ENCODE assay signal across 8 mouse cellular contexts in genomic region chr2:27539336-27539735, GRCm38 (mm10). TPM values are rescaled to one million over a fixed set of nuclear protein-coding genes. Genes with fewer than 3 reads are reported as not detected.
DNase-seq lines count a peak whose midpoint lies in the region; ATAC-seq and TF ChIP-seq lines count a peak whose summit lies in the region.

No protein-coding gene starts in this region.

- ATAC-seq in midbrain, embryonic 14.5 days (ENCODE audit: low FRiP score, low TSS enrichment), result no peak
- no peak for ATAC-seq in granulocyte monocyte progenitor cell, adult 5-6 weeks (replicated peaks; ENCODE audit: poor library complexity, severe bottlenecking)

- H3K4me2 ChIP-seq in midbrain, embryonic 14.5 days (ENCODE audit: low read length), result peak overlapping the region; percentile 88

- WGBS in hindbrain, embryonic 10.5 days, result 25% methylated on average over 5 of the region's 5 CpGs
- WGBS in midbrain, embryonic 14.5 days, result 20% methylated on average over 5 of the region's 5 CpGs

- H3K36me3 ChIP-seq in hindbrain, embryonic 10.5 days, result peaks cover 36% of the 10 kb centered on the region
- H3K36me3 ChIP-seq in midbrain, embryonic 14.5 days (ENCODE audit: control insufficient read depth, insufficient read depth, low read length), result peaks cover 23% of the 10 kb centered on the region

- peaks cover 21% of the 10 kb centered on the region for H3K4me1 ChIP-seq in hindbrain, embryonic 10.5 days (replicated peaks)
- peaks cover 12% of the 10 kb centered on the region for H3K4me1 ChIP-seq in midbrain, embryonic 14.5 days (ENCODE audit: control insufficient read depth, insufficient read depth, low read length)

- no peaks in the 10 kb centered on the region for H3K27me3 ChIP-seq in hindbrain, embryonic 10.5 days (ENCODE audit: insufficient read depth, poor library complexity, severe bottlenecking)
- no peaks in the 10 kb centered on the region for H3K27me3 ChIP-seq in midbrain, embryonic 14.5 days (ENCODE audit: control insufficient read depth, insufficient read depth, low read length)

- peak overlapping the region; percentile 100 for H3K27ac ChIP-seq in layer of hippocampus, adult 2 months
- H3K27ac ChIP-seq in hindbrain, embryonic 10.5 days, result peak overlapping the region; percentile 42
- H3K27ac ChIP-seq in midbrain, embryonic 14.5 days (replicated peaks; ENCODE audit: low read depth, low read length), result peak overlapping the region; percentile 70

- no peak for TF ChIP-seq CTCF in layer of hippocampus, adult 2 months (conservative IDR thresholded peaks at IDR 0.05)

- no peaks in the 10 kb centered on the region for H3K9me3 ChIP-seq in hindbrain, embryonic 10.5 days
- no peaks in the 10 kb centered on the region for H3K9me3 ChIP-seq in midbrain, embryonic 14.5 days (ENCODE audit: control insufficient read depth, low read length)

- peak overlapping the region; percentile 63 for H3K4me3 ChIP-seq in layer of hippocampus, adult 2 months
- H3K4me3 ChIP-seq in hindbrain, embryonic 10.5 days, result peak overlapping the region; percentile 56; the same call in 1 of the 2 replicates
- H3K4me3 ChIP-seq in midbrain, embryonic 14.5 days (replicated peaks; ENCODE audit: low read depth, low read length), result peak overlapping the region; percentile 12; the same call in 1 of the 2 replicates

- H3K9ac ChIP-seq in midbrain, embryonic 14.5 days (replicated peaks; ENCODE audit: low read length), result peak overlapping the region; percentile 70; the same call in 1 of the 2 replicates

- DNase-seq in layer of hippocampus, adult 2 months (ENCODE audit: low spot score in 2 of 2), result peak in 1 of 2 experiments; percentile 37
- DNase-seq in layer of hippocampus, postnatal 10 days (ENCODE audit: low spot score in 2 of 2), result no peak
- DNase-seq in cerebellum, adult 9-11 months, result peak; percentile 56
- DNase-seq in hindbrain, embryonic 10.5 days (ENCODE audit: low spot score), result no peak
- no peak for DNase-seq in midbrain, embryonic 14.5 days
- DNase-seq in adrenal gland, adult 2 months, result no peak
- DNase-seq in adrenal gland, postnatal 25 days, result no peak

RNA-seq across cellular contexts. Expression of gene Wdr5, which starts 24.4 kb away (rescaled TPM):
- 10 to 100 TPM; 24.8 to 28.9 TPM for total RNA-seq in layer of hippocampus, adult 2 months (2021)
- 10 to 100 TPM; 42.8 to 44.2 TPM for total RNA-seq in layer of hippocampus, postnatal 10 days (2021)
- 63.2 and 76.8 TPM in 2 replicates for polyA plus RNA-seq in hindbrain, embryonic 10.5 days (2016; fragmentation: Nextera tagmentation; extraction: Ambion mirVana)
- polyA plus RNA-seq in midbrain, embryonic 14.5 days (2014; fragmentation: Nextera tagmentation; extraction: Ambion mirVana), result 31.9 and 44.2 TPM in 2 replicates
- total RNA-seq in adrenal gland, adult 2 months (2021), result 10 to 100 TPM; 30.5 TPM
- 50.0 and 52.5 TPM in 2 replicates for polyA plus RNA-seq in adrenal gland, adult 2 months (2012; rRNA removed)
- 61.9 and 77.1 TPM in 2 replicates for total RNA-seq in granulocyte monocyte progenitor cell, adult 5-6 weeks (2014; fragmentation: Nextera tagmentation)
- total RNA-seq in granulocyte monocyte progenitor cell, adult 5-6 weeks (2017), result 76.8 and 88.0 TPM in 2 replicates
- 37.3 and 40.2 TPM in 2 replicates for total RNA-seq in adrenal gland, postnatal 25 days (2021)

RNA-seq across cellular contexts. Expression of gene Brd3, which starts 31.9 kb away (rescaled TPM):
- 10 to 100 TPM; 43.6 to 51.8 TPM for total RNA-seq in layer of hippocampus, adult 2 months (2021)
- total RNA-seq in layer of hippocampus, postnatal 10 days (2021), result 10 to 100 TPM; 79.7 to 80.2 TPM
- polyA plus RNA-seq in hindbrain, embryonic 10.5 days (2016; fragmentation: Nextera tagmentation; extraction: Ambion mirVana), result 145 and 149 TPM in 2 replicates
- polyA plus RNA-seq in midbrain, embryonic 14.5 days (2014; fragmentation: Nextera tagmentation; extraction: Ambion mirVana), result 165 and 174 TPM in 2 replicates
- 10 to 100 TPM; 56.9 to 61.6 TPM for total RNA-seq in adrenal gland, adult 2 months (2021)
- 59.3 and 60.1 TPM in 2 replicates for polyA plus RNA-seq in adrenal gland, adult 2 months (2012; rRNA removed)
- 35.9 and 65.0 TPM in 2 replicates for total RNA-seq in granulocyte monocyte progenitor cell, adult 5-6 weeks (2014; fragmentation: Nextera tagmentation)
- total RNA-seq in granulocyte monocyte progenitor cell, adult 5-6 weeks (2017), result 25.6 and 26.3 TPM in 2 replicates
- 81.8 and 110 TPM in 2 replicates for total RNA-seq in adrenal gland, postnatal 25 days (2021)

Comparison
In these comparisons a context has a peak if more than half of its experiments do, and no peak if none do; other contexts are left out.
1. H3K27ac ChIP-seq: peak in every context shown above with its lines; median percentile 100 in layer of hippocampus, adult 2 months; 70 in midbrain, embryonic 14.5 days; 42 in hindbrain, embryonic 10.5 days.
2. H3K4me3 ChIP-seq: peak in every context shown above with its lines; median percentile 63 in layer of hippocampus, adult 2 months; 56 in hindbrain, embryonic 10.5 days; 12 in midbrain, embryonic 14.5 days.